Mouse (Mus musculus) thymus, postnatal 10 days (tissue): ENCODE data around the gene Gm6657.

Experiments
- DNase-seq, 2 experiments: peaks; one replicate each; pipeline ENCODE4 v3.0.0; 2021; ENCODE audit warnings: low spot score in 2 of 2

Gene Gm6657

DNA sequence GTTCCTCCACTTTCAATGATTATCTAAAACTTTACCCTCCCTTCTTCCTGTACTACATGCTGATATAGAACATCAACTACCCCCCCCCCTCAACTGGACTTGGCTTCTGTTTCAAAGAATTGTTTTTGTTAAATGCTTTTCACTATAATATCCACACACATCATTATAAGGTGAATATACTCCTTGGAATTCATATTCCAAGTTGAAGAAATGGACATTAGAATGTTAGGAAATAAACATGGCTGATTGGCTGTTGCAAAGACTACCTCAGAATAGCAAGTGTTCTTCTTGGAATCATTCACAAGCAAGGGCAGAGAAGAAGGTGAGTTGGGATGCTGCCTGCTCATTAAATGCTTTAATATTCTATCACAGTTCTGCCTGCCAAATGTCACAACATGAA, at the start of gene Gm6657:
Gm6657 (plus strand) TSS at position 301 of the 400 bp plus-strand sequence.
- DNase-seq, result no peak

DNA sequence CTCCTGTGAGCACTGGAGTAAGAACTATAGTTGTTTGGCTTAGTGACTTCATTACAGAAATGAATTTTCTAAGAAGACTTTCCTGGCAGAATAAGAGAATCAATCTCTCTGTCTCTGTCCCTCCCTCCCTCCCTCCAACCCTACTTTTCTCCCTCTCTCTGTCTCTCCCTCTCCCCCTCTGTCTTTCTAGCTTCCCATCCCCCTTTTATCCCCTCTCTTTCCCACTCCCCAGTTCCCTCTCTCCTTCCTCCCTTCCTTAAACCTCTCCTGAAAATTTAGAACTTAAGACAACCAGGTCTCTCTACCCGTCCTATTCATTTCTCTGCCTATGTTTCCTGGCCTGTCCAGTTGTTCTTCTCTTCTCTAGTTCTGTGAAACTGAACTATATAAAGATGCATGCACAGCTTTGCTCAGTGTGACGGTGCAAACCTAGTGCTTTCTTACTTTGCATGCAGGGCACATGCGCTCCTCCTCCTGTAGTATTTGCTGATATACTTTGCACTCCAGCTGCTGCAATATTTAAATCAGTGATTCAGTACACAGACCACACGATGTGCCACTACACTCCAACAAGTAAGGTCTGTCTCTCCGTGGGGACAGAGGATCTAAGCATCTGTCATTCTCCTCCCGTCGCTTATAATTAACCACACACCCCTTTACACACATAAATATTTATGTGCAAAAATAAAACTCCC, 40.6 kb upstream of the Gm6657 start:
- DNase-seq, result no peak

DNA sequence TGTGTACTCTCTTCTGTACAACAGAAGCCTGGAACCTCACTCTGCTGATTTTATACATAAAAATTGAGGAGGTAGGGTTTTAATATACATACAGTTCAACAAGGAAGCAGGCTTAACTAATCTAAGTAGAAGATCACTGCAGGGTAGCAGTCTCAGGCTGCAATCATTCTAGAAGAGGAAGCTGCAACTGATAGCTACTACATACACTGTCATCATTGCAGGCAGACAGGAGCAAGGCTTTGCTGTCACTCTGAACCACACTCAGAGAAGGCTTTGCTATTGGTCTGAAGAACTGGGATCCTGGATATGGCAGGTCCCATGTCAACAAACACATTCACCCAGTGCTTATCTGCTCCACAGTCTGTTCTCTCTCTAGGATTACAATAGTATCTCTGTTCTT, 23.9 kb upstream of the Gm6657 start:
- no peak for DNase-seq

DNA sequence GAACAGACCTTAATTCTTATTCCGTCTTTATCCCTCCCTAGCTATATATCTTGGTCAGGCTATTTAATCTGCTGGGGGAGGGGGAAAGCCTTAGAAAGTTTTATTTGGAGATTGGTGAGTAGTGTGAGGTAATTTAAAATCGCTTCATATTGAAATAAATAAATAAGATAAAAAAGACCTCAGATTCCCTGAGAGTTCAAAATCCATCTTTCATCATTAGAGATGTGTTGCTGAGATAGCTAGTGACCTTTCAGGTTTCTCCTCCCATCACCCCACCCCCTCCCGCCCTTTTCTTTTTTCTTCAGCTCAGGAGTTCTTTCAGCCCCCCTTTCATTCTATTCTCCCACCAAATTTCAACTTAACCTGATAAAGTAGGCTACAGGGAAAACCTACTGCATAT, 20.1 kb upstream of the Gm6657 start:
- no peak for DNase-seq

DNA sequence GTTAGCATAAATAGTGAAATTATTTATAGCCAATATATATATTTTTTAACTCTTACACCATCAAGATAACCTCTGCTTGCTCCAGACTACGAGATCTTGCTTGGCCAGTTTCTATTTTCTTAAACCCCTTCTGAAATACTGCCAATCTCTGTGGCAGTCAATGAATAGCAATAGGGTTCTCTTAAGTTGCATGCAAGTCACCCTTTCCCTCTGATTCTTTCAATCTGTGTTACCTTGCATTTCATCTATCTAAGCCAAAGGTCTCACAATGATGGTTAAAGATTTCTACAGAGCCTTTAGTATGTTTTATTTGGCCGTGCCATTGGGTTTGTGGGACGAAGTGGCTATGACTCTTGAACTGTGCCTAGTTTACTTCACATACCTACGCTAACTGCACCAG, 19.4 kb upstream of the Gm6657 start:
- no peak for DNase-seq

DNA sequence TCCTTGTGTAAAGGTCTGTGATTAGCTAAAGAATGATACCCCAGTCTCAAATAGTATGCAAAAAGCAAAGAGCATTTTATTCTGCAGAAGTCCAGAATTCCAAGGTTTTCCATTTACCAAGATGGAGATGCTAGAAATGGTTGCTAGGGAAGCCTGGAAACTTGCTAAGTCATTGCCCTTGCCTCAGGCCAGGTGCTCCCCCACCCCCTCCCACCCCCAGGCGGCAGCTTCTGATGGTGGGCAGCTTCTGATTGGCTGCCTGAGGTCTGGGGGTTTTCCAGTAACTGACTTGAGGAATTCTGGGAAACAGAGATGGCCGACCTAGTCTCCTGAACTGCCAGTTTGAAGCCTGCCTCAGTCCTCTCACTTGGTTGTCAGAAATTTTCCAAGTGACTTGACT, 12.6 kb upstream of the Gm6657 start:
- DNase-seq, result no peak

DNA sequence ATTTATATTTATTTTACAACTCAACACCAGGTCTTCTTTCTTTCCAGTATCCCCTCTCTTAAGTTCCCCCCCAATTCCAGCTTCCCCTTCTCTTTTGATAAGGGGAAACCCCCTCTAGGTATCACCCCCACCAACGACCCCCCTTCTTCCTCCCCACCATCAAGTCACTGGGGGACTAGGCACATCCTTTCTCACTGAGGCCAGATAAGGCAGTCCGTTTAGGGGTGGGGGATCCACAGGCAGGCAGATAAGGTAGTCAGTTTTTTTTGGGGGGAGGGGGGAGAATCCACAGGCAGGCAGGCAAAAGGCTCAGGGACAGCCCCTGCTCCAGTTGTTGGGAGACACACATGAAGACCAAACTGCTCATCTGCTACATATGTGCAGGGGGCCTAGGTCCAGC, 1.3 kb downstream of the Gm6657 start:
- DNase-seq, result no peak

DNA sequence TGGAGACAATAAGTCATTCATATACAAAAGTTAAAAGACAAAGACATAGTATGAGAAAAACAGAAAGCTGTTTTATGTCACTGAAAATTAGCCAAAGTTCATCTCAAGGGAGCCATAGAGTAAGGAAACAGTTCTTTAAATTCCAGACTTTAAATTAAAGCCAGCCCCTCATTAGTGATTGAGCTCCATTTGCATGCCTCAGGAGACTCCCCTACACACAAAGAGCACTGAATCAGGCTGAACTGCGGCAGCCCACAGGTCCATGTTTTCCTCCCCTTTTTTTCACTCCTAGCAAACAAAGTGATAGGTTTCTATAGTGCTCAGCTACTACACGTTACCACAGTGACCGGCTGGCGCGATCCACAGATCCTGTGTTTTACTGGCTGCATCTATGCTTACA, 9.6 kb downstream of the Gm6657 start:
- no peak for DNase-seq

DNA sequence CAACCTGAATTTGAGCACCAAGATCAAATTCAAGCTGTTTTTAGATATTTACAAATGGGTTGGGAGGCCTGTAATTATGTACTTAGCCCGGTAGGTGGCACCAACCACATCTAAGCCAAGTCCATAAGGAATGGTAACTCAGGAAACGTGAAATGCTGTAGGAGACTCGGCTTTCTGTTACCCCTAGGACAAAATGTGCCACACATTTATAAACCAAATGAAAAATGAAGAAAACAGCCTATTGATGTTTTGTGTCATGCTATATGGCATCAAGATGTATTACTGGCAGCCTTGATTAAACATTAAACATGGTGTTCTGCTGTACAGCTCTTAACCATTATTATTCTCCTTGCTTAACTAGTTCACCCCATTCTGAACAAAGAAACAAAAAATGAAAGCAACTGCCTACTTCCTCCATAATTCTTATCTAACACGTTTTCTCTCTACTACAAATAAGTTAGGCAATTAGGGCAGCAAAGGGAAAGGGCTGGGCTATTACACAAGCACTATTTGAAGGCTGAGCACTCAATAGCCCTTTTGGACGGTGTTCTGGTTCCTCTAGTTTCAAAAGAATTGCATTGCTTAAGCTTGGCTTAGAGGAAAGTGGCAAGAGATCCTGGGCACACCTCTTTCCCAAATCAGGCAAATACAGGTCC, 12.0 kb downstream of the Gm6657 start:
- peak in 1 of 2 experiments; percentile 37 for DNase-seq

DNA sequence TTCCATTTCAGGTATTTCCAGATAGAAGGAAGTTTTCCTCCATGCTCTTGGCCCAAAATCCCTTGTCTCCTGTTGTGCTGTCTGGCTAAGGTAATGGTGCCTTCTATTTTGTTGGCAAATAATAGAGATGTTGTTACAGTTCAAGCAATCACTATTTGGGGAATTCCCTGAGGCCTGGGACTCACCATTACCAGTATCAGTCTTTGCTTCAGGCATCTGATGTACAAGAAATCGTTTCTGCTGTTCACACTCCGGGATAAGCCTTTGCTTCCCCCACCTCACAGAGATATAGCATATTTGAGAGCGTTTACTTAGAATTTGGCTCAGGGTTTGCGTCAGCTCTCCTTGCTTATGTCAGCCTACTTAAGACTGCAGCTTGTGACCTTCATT, 12.5 kb downstream of the Gm6657 start:
- DNase-seq, result no peak

DNA sequence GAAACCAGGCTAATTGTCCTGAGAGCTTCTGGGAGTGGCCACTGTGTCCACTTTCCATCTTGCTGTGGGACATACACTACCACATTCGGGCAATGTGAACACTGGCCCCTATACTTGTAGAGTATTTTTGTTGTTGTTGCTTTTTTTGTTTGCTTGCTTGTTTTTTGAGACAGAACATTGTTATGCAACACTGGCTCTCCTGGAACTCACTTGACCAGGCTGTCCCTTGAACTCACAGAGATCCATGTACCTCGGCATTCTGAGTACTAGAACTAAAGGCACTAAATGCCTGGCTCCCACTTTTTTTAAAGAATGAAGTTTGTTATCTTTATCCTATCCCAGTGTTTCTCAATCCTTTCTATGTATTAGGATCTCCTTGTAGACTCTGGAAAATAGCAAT, 15.8 kb downstream of the Gm6657 start:
- DNase-seq, result no peak

DNA sequence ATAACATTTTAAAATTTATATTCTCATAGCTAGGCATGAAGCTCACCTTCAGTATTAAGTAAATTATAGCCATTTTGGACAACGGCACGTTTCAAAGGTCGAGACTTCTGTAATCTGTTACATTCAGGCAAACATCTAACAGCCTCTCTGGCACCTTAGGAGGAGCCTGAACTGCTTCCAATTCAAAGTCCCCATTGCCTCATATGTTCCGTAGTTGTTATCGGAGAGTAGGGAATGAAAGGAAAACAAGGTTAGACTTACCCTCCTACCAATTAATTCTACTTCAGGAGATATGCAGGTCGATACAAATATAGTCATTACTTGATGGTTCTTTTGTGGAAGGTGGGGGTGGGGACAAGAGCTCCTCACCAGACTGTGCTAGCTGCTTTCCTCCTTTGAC, 21.4 kb downstream of the Gm6657 start:
- DNase-seq, result no peak

DNA sequence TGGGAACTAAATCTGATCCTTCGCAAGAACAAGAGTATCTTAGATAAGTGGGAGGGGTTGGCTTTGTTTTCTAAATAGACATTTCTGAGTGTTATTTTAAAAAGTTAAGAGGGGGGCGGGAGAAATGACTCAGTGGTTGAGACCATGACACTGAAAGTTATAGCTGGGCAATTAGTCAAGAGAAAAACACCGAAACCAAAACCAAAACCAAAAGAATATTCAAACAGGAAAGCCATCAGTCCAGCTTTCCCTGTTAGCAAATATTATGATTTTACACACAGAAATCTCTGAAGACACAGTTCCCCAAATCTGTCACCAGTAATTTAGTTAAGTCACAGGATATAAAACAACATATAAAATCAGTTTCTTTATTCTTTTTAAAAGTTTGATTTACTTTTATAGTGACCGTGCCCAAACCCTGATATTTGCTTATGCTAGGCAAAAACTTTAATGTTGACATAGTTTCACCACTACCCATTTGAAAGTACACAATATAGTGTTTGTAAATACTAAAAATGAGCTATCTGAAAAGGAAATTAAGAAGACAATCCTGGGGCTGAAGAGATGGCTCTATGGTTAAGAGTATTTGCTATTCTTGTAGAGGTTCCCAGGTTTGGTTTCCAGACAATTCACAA, 25.3 kb downstream of the Gm6657 start:
- DNase-seq, result no peak

DNA sequence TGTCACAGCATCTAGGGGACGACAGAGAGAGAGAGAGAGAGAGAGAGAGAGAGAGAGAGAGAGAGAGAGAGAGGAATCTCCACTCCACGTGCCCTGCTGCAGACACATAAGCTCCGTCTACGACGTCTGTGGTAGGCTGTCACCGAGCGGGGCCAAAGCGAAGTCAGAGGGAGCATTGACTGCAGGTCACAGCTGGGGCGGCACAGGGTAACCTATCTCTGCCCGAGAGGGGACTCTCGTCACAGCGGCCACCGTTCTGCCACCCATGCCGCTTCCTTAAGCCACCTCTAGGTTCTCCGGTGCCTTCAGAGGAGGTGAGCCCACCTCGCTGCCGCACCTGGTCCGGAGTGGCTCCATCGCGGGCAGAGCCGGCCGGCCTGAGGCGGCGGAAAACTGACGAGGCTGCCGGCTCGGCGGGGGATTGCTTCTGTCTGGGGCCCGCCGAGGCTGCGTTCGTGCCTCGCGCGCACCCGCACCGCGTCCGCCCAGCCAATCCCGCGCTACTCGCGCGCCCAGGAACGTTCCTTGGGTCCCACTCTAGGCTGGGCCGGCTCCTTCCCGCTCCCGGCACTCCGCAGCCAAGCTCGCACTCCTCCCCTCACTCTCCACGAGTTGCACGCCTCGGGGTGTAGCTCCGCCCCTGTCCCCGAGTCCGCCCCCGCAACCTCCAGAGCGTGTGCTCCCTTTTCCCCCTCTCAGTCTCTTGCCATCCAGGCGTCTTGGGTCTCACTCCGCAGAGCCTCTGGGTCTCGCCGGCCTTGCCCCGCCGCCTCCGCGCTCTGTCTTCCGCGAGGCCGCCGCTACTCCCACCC, 31.9 kb downstream of the Gm6657 start, which contains the start of gene Gphn:
Gphn (plus strand) TSS at position 673 of the 812 bp plus-strand sequence.
- DNase-seq, result peak; percentile 69 to 71

DNA sequence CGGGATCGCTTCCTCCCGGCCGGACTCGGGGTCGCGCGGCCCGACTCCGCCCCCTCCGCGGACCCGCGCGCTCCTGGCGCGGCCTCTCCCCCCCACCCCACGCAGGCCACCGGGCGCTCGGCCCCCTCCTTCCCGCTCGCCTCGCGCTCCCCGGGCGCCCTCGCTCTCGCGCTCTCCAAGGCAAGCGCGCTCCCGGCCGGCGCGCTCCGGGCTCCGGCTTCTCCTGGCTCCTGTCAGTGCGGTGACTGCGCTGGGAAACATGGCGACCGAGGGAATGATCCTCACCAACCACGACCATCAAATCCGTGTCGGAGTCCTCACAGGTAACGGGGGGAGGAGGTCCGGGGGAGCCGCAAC, 32.5 kb downstream of the Gm6657 start:
- DNase-seq, result peak; percentile 55 to 61

DNA sequence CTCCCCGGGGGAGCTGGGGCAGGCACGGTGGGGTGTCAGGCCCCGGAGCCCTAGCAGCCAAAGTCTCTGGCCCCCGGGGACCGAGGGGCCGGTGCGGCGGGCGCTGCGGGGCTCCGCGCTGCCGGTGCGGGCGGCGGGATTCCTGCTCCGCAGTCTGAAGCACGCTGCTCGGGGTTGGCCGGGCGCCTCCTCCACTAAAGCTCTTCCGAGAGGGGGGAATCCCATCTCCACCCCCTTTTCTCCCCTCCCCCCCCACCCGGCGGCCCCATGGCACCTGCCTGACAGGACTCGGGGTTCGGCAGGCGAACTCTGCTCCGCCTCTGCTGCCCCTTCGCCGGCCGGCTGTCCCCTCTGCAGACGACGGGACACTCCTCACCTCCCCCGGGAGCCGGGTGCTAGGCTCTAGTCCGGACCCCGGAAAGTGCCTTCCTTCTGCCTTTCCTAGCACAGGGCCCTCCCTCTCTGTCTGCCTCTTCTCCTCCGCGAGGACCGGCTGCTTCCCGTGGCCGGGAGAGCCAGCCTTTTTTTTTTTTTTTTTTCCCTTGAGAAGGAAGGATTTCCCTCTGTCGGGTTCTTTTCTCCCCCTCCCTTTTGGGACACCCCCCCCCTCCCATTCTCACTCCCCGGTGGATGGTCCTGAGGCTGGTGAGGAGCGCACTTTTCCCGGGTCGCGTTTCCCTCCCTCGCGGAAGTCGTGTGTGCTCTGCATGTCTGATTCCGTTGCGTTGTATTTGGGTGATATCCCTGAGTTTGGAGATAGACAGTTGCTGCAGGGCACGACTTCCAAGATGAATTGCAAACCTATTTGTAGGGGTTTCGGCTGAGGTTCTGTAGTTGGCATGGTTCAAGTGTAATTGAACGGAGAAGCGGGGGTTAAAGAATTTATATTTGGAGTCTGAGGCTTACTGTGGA, 33.2 kb downstream of the Gm6657 start:
- DNase-seq, result peak; percentile 27 to 39

DNA sequence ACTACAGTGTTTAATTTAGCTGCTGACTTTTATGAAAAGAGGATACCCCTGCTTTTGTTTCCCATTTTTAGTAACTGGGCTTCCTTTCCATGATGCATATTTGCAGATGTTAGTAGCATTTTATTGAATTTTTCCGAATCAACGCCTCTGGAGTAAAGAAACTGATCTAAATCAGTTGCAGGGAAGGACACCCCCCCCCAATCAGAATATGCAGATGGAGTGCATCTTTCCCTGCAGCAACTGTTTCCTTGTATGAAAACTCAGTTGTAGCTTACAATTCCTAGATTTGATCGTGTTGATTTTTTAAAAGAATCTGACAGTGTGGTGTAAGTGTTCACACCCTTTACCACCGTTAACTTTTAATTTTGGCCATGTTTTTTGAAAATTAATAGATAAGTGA, 34.1 kb downstream of the Gm6657 start:
- DNase-seq, result no peak

DNA sequence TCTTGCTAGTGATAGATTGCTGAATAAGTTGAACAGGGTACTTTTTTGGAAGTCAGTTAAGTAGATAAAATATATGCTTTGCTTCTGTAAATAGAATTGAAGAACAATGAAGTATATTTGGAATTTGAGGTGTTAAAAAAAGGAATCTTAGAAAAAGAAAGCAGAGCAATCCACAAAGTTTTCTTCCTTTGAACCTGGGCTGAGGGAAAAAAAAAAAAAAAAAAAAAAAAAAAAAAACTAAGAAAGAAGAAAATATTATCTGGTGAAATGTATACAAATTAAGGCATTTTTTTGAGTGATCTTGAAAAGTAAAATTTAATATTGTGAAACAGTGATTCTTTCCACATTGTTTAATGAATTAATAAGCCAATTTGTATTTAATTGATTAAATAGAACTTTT, 38.5 kb downstream of the Gm6657 start:
- DNase-seq, result no peak

DNA sequence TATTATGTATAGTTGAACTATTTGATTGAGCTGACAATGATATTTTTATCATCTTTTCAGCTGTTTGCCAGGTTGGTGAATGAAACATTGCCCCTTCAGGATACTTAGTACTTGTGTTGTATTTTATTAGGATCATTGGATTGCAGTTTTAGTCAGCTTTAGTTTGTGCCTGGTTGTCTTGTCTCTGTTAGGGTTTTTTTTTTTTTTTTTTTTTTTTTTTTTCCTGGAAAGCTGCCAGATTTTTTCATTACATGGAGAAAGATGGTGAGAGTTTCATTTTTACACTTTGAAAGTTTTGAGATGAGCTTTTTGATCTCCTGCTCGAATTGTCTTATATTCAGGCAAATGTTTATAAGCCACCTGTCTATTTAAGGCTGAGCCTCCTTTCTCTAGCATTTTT, 54.3 kb downstream of the Gm6657 start:
- DNase-seq, result no peak

DNA sequence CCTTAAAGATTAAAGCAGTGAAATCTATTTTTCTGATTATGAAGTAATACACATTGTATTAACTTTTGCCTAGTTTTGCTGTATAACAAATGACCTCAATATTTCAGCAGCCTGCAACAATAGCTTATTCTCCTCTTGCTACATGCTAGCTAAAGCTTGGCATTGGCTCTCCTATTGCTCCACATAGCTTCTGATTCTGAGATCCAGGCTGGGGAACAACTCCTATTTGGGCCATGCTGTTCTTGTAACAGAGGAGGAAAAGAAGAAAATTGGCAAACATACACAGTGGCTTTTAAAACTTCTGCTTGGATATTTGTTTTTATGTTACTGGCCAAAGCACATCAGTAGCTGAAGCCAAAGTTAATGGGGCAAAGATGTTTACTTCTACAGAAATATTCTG, 55.1 kb downstream of the Gm6657 start:
- DNase-seq, result no peak
